Mouse (Mus musculus): Measurements from ENCODE around the gene Slc17a2. TPM values are rescaled to one million over a fixed set of nuclear protein-coding genes. Genes with fewer than 3 reads are reported as not detected.

The Slc17a2 gene
- polyA plus RNA-seq (2012; rRNA removed) = 0.08 and 0.26 TPM in 2 replicates

DNA sequence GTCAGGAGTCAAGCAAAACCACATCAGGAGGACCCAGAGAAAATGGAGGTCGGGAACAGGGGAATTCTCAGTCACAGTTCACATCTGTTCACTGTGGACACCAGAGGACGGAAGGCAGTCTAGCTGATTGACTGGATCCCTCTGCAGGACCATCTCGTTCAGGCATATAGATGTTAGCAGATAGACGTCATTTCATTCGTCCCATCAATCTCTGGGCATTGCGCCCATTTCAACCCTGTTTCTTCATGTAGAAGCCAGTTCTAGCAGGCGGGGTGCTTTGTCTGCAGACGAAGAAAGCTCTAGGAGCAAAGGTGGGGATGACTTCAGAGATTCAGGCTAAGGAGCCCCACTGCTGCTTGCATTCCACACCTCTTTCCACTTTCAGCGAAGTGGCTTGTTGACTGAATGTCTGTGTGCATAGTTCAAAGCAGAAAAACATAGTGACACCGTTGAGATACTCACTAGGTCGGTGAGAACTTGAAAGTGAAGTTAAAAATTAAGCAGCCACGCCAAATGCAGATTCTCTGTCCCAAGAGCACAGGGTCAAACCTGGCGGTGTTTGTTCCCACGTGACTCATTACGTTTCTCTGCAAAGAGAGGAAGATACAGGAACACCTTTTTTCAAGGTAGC, at the start of gene Slc17a2:
TSS of gene Slc17a2 (plus strand) at position 572 of the 631 bp plus-strand sequence.
- DNase-seq = no peak
- no peaks in the 10 kb centered on the region for H3K27me3 ChIP-seq (ENCODE audit: control insufficient read depth, insufficient read depth, low read length)
- H3K36me3 ChIP-seq (ENCODE audit: control insufficient read depth, insufficient read depth, low read length) = no peaks in the 10 kb centered on the region
- no peak within 1 kb of the TSS for H3K27ac ChIP-seq (ENCODE audit: control insufficient read depth, insufficient read depth, low read length)
- TF ChIP-seq POLR2A (IDR thresholded peaks at IDR 0.05; ENCODE audit: control insufficient read depth, extremely low read depth, insufficient read depth, low read length, poor library complexity) (no peak), CTCF (IDR thresholded peaks at IDR 0.05; ENCODE audit: borderline replicate concordance, control insufficient read depth, extremely low read depth, insufficient read depth, low read length, poor library complexity) (no peak)
- 93% methylated on average over 15 of the region's 15 CpGs for WGBS
- no peaks in the 10 kb centered on the region for H3K4me1 ChIP-seq (replicated peaks; ENCODE audit: control insufficient read depth, insufficient read depth, low read length)
- H3K4me3 ChIP-seq (ENCODE audit: control insufficient read depth, insufficient read depth, low read length) = no peak within 1 kb of the TSS

DNA sequence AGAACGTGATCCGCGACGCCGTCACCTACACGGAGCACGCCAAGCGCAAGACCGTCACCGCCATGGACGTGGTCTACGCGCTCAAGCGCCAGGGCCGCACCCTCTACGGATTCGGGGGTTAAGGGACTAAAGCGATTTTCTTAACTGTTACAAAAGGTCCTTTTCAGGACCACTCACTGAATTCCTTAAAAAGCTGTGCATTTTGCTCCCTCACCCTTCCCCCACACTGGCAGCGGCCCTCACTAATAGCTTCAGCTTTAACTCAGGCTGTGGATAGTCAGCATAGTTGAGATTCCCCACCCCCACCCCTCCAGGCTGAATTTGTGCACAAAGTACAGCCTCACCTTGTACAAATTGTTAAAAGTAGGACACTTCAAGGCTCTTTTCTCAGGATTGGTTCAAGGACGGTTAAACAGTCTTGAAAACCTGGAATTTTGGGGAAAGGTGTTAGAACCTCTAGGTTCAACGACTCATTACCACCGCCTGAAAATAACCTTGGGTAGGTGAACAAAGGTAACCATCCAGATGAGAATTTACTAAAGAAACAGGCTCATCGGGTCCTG, 49.5 kb upstream of the Slc17a2 start:
- no peak for DNase-seq
- H3K36me3 ChIP-seq (ENCODE audit: control insufficient read depth, insufficient read depth, low read length) = no peaks in the 10 kb centered on the region
- peak overlapping the region; percentile 66 for H3K27ac ChIP-seq (ENCODE audit: control insufficient read depth, insufficient read depth, low read length)
- 2% methylated on average over 20 of the region's 23 CpGs for WGBS
- H3K27me3 ChIP-seq (ENCODE audit: control insufficient read depth, insufficient read depth, low read length) = no peaks in the 10 kb centered on the region
- H3K4me3 ChIP-seq (ENCODE audit: control insufficient read depth, insufficient read depth, low read length) = peak overlapping the region; percentile 28
- peaks cover 3% of the 10 kb centered on the region for H3K4me1 ChIP-seq (replicated peaks; ENCODE audit: control insufficient read depth, insufficient read depth, low read length)
- TF ChIP-seq POLR2A (IDR thresholded peaks at IDR 0.05; ENCODE audit: control insufficient read depth, extremely low read depth, insufficient read depth, low read length, poor library complexity) (no peak), CTCF (IDR thresholded peaks at IDR 0.05; ENCODE audit: borderline replicate concordance, control insufficient read depth, extremely low read depth, insufficient read depth, low read length, poor library complexity) (no peak)

DNA sequence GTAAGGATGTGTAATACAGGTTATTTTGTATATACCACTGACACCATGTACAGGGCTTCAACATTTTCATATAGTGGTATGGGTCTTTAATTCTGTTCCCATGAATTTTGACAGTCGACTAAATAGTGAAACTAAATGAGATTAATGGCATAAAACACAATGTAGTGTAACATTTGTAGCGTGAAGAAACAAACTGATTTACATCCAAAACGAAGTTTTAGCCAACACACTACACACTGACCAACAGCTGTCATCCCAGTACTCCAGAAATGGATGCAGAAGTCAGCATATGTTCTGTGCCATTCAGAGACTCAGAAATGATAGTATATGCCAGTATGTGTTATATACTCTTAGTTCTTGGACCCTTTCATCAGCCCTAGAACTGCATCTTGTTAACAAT, 48.9 kb upstream of the Slc17a2 start:
- TF ChIP-seq CTCF (IDR thresholded peaks at IDR 0.05; ENCODE audit: borderline replicate concordance, control insufficient read depth, extremely low read depth, insufficient read depth, low read length, poor library complexity) (no peak), POLR2A (IDR thresholded peaks at IDR 0.05; ENCODE audit: control insufficient read depth, extremely low read depth, insufficient read depth, low read length, poor library complexity) (no peak)
- H3K4me3 ChIP-seq (ENCODE audit: control insufficient read depth, insufficient read depth, low read length) = no peak overlapping the region
- H3K27me3 ChIP-seq (ENCODE audit: control insufficient read depth, insufficient read depth, low read length) = no peaks in the 10 kb centered on the region
- DNase-seq = no peak
- peaks cover 3% of the 10 kb centered on the region for H3K4me1 ChIP-seq (replicated peaks; ENCODE audit: control insufficient read depth, insufficient read depth, low read length)
- no peaks in the 10 kb centered on the region for H3K36me3 ChIP-seq (ENCODE audit: control insufficient read depth, insufficient read depth, low read length)
- 51% methylated on average over 3 of the region's 3 CpGs for WGBS
- no peak overlapping the region for H3K27ac ChIP-seq (ENCODE audit: control insufficient read depth, insufficient read depth, low read length)

GRCm38 (mm10) chr13:23759251-23759771, 47.5 kb upstream of the Slc17a2 start:
- DNase-seq = no peak
- Histone ChIP-seq H3K27me3 (ENCODE audit: control insufficient read depth, insufficient read depth, low read length) (no peaks in the 10 kb centered on the region), H3K4me1 (replicated peaks; ENCODE audit: control insufficient read depth, insufficient read depth, low read length) (peaks cover 8% of the 10 kb centered on the region), H3K4me3 (ENCODE audit: control insufficient read depth, insufficient read depth, low read length) (no peak overlapping the region), H3K36me3 (ENCODE audit: control insufficient read depth, insufficient read depth, low read length) (no peaks in the 10 kb centered on the region), H3K27ac (ENCODE audit: control insufficient read depth, insufficient read depth, low read length) (no peak overlapping the region)
- TF ChIP-seq CTCF (IDR thresholded peaks at IDR 0.05; ENCODE audit: borderline replicate concordance, control insufficient read depth, extremely low read depth, insufficient read depth, low read length, poor library complexity) (no peak), POLR2A (IDR thresholded peaks at IDR 0.05; ENCODE audit: control insufficient read depth, extremely low read depth, insufficient read depth, low read length, poor library complexity) (no peak)
- WGBS = 93% methylated on average over 3 of the region's 3 CpGs

- H3K4me3 ChIP-seq (ENCODE audit: control insufficient read depth, insufficient read depth, low read length) = no peak overlapping the region
- H3K36me3 ChIP-seq (ENCODE audit: control insufficient read depth, insufficient read depth, low read length) = no peaks in the 10 kb centered on the region
- peak; percentile 39 for DNase-seq
- H3K27ac ChIP-seq (ENCODE audit: control insufficient read depth, insufficient read depth, low read length) = no peak overlapping the region; the same call in 1 of the 2 replicates
- peaks cover 11% of the 10 kb centered on the region for H3K4me1 ChIP-seq (replicated peaks; ENCODE audit: control insufficient read depth, insufficient read depth, low read length)
- WGBS = 27% methylated on average over 1 of the region's 1 CpGs
- no peaks in the 10 kb centered on the region for H3K27me3 ChIP-seq (ENCODE audit: control insufficient read depth, insufficient read depth, low read length)
- TF ChIP-seq CTCF (IDR thresholded peaks at IDR 0.05; ENCODE audit: borderline replicate concordance, control insufficient read depth, extremely low read depth, insufficient read depth, low read length, poor library complexity) (no peak), POLR2A (IDR thresholded peaks at IDR 0.05; ENCODE audit: control insufficient read depth, extremely low read depth, insufficient read depth, low read length, poor library complexity) (no peak)
Observed at GRCm38 (mm10) chr13:23759916-23760239, 46.9 kb upstream of the Slc17a2 start.

DNA sequence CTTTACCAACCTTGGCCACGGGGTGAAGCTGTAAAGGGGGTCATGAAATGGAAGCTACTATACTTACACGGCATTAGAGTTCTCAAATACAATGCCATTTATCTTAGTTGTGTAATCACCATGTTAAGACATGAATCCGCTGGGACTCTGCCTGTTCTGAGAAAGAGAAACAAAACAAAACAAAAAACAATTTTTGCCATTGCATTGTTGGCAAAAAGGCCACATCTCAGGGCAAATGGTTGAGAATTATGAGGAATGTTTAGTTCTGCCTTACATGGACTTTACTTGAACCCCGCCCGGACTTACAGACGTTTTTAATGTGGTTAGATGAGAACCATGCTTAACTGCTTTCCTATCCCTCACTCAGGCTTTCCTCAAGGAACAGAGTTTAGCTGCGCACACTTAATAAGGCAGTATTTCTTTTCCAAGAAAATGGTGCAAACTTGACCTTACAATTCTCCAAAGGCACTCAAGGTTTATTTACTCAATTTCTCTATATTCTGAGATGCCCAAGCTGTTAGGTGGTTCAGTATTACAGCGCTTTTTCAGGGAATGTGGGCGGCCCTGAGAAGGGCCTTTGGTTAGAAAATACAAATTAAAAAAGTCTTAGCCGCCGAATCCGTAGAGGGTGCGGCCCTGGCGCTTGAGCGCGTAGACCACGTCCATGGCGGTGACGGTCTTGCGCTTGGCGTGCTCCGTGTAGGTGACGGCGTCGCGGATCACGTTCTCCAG, 46.4 kb upstream of the Slc17a2 start:
- peaks cover 12% of the 10 kb centered on the region for H3K4me1 ChIP-seq (replicated peaks; ENCODE audit: control insufficient read depth, insufficient read depth, low read length)
- 1% methylated on average over 22 of the region's 27 CpGs for WGBS
- TF ChIP-seq CTCF (IDR thresholded peaks at IDR 0.05; ENCODE audit: borderline replicate concordance, control insufficient read depth, extremely low read depth, insufficient read depth, low read length, poor library complexity) = no peak
- no peak for TF ChIP-seq POLR2A (IDR thresholded peaks at IDR 0.05; ENCODE audit: control insufficient read depth, extremely low read depth, insufficient read depth, low read length, poor library complexity)
- no peaks in the 10 kb centered on the region for H3K27me3 ChIP-seq (ENCODE audit: control insufficient read depth, insufficient read depth, low read length)
- peak overlapping the region; percentile 40 for H3K4me3 ChIP-seq (ENCODE audit: control insufficient read depth, insufficient read depth, low read length)
- H3K36me3 ChIP-seq (ENCODE audit: control insufficient read depth, insufficient read depth, low read length) = no peaks in the 10 kb centered on the region
- H3K27ac ChIP-seq (ENCODE audit: control insufficient read depth, insufficient read depth, low read length) = peak overlapping the region; percentile 78
- no peak for DNase-seq
